Mouse (Mus musculus) thymus, postnatal 36 days (tissue): ENCODE data around the gene Rgs7bp.
"Not testable (repeated sequence)": the region's sequence is repeated elsewhere in the genome, so short reads cannot be mapped to it uniquely, and the experiment has no call there.

Experiments used
- DNase-seq, 2 experiments: peaks; one replicate each; pipeline ENCODE4 v3.0.0; 2022; ENCODE audit warnings: mixed read lengths in 2 of 2

Gene Rgs7bp

DNA sequence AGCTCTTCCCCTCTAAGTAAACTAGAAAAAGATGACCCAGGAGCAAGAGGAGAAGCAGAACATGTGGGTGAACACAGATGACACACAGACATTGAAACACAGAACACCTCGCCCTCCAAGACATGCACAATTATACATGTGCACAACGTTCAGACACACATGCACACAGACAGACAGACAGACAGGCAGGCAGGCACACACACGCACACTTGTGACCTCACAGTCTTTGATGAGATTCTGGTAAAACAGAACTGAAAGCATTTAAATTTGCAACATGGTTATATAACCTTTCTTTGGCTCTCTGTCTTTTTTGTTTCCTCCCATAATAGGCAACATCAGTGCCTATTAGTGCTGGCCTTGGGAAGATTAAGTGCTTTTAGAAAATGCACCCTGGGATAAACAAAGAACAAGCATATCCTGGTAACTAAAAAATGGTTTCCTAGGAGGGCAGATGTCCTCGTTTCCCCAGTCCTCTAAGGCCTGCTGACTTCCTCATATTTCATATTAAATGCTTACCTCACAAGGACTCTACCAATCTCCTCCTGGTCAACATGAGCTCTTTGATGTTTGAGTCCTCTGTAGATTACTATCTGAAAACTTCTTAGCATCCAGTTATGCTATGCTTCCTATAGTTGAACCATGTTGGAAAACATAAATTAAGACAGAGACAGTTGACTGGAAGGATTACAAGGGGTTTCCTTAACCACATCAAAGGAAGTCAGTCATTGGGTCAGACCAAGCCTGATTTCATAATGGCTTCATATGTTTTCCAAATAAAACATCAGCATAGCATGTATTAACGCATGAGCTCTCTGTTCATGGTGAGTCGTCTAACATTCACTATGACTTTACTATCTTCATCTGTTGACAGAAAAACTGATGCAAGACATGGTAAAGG is 122.8 kb downstream of the Rgs7bp start:
- no peak for DNase-seq

DNA sequence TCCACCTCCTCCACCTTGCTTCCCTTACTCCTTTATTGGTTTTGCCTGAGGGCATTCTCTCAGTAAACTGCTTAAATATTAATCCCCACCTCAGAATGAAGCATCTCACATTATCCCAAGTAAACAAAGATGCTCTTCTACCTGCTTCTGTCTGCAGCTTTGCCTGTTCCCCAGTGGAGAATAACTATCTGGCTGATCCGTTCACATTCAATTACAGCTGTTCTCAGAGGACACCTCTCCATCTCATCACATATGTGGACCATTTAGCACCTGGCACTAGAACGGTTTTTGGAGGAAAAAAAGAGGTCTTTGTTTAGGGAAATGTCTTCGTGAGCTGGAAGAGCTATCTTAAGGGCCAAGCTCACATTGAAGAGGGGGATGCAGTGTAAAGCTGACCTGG is 123.9 kb downstream of the Rgs7bp start:
- no peak for DNase-seq

DNA sequence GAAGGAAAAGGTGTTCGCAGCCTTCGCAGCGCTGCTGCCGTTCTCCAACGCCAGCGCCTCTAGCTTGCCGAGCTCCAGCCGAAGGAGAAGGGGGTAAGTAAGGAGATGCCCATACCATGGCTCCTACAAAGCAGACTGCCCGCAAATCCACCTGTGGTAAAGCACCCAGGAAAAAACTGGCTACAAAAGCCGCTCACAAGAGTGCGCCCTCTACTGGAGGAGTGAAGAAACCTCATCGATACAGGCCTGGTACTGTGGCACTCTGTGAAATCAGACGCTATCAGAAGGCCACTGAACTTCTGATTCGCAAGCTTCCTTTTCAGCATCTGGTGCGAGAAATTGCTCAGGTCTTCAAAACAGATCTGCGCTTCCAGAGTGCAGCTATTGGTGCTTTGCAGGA is 136.1 kb downstream of the Rgs7bp start:
- peak; percentile 10 to 18 for DNase-seq

DNA sequence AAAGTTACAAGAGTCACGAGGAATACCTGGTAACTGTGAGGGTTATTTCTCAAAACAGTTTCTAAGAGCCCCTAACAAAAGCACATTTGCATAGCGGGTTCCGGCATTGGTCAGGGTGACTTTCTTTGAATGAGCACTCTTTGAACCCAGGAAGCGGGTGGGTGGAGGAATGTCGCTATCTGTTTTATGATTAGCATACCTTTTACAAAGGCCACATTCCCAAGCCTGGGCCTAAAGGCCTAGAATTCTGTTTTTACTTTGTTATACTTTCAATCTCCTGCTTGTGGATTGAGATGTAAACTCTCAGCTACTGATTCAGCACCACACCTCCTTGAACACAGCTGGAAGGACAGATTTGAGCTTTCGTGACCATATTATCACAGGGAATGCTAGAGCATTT is 138.0 kb downstream of the Rgs7bp start:
- DNase-seq = not testable (repeated sequence)

DNA sequence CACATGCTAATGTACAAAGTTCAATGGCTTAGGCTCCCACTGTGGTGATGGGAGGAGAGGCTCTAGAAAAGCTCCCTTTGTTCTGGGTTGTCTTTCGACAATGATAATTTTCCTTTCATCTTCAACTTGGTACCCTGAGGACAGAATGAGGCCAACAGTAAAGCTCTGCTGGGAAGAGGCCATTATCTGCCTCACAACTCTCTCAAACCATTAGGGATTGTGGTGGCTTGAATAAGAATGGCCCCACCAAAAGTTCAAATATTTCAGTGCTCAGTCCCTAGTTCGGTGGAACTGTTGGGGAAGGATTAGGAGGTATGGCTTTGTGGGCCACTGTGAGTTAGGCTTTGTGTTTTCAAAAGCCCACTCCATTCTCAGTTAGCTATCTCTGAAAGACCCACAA is 138.6 kb downstream of the Rgs7bp start:
- DNase-seq = no peak

DNA sequence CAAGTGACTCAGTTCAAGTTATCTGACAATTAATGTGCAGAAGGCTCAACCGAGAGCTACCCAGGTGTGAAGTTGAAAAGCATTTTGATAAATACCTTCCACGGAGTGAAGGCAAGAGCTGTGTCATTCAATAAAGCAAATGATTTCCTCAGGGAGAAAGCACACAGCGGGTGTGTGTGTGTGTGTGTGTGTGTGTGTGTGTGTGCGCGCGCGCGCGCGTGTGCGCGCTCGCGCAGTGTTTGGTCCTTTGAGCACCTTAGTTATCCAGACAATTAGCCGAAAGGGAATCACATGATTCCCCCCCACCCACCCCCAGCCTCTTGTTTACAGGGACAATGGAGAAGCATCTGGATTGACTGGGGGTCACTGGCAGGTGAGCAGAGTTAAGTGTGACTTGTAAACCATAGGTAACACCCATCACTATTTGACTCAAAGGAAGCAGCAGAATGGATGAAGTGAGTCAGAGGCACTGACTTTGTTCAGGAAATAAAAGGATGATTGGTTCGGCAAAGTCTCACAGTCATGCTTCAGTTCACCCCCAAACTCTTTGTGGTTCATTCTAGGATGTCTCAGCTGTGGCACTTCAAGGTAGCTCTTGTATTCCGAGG is 140.3 kb downstream of the Rgs7bp start:
- DNase-seq = no peak

DNA sequence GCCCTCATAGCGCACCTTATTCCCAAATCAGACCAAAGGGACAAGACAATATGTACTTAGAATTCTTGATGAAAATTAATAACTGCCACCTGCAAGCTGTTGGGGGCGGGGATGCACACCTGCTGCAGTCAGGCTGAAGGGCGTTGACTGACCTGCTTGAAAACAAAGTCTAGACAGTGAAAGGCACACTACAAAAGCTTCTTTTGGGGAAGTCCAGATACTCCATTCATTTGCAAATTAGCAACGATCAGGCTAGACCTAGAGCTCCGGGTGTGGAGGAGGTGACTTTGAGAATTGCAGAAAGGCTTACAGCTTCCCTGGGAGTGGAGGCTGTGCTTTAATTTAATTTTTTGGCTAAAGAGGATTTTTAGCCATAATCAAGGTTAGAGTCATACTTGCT is 143.1 kb downstream of the Rgs7bp start:
- not testable (repeated sequence) for DNase-seq

DNA sequence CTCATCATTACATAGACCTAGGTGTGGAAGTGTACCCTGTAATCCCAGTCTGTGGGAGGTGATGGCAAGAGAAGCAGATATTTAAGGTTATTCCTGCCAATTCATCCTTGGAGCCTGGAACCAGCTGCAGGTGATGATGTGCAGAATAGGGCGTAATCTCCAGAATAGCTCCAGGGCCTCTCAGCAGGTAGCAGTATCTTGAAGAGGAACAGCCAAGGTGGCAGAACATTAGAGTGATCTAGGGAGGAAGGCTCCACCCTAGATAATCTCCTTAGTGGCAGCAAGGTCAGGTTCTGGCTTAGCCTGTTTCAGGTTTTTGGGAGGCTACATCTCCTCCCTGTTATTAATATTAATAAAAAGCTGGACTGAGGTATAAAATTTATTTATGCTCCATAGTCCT is 143.7 kb downstream of the Rgs7bp start:
- DNase-seq = not testable (repeated sequence)

DNA sequence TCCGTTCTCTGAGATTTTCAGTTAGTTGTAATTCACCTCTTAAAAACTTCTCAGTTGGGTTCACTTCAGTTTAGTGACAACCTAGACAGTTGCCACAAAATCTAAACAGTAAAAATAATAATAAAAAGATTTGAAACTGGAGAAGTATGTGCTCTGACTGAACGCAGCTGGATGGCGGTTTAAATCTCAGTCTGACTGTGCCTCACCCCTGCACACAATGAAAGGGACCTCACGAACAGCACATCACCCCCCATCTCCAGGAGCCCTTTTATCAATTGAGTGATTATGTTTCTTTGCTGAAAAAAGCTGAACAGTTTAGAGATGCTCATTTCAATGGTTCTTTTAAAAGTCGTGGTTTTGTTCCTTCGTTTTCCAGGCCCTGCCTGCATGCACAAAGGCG is 146.0 kb downstream of the Rgs7bp start:
- no peak for DNase-seq
